Mouse (Mus musculus) cerebellum, adult 2 months (tissue): ENCODE results near the gene Plpp1.

Experiments used
- CTCF ChIP-seq: fragments of 200-500 bp; IDR thresholded peaks from 2 replicates; pipeline ENCODE4 v1.5.1; 2011; ENCODE audit warnings: low read depth, mild to moderate bottlenecking, control low read depth, low read length, moderate library complexity, borderline replicate concordance; ENCODE audit not compliant: insufficient read depth
- POLR2A ChIP-seq: fragments of 200-500 bp; IDR thresholded peaks from 2 replicates; pipeline ENCODE4 v1.6.1; 2011; ENCODE audit warnings: low read length, control low read depth, borderline replicate concordance; ENCODE audit not compliant: insufficient read depth

GRCm38 (mm10) chr13:112763531-112764091, 37.0 kb upstream of the Plpp1 start:
- TF ChIP-seq CTCF (no peak), POLR2A (no peak)
